Mouse (Mus musculus): ENCODE measurements around the gene AI464131.
A peak's percentile ranks its signal among the peaks of the same experiment; 100 is the strongest.

Gene AI464131

GRCm38 (mm10) chr4:41502986-41503412, at the start of gene AI464131:
Gene AI464131 (minus strand): TSS chr4:41503076.
- peak; percentile 51 to 58 for DNase-seq

- peak; percentile 84 to 87 for DNase-seq
Measured at GRCm38 (mm10) chr4:41552529-41552928, 49.7 kb upstream of the AI464131 start.

- no peak for DNase-seq
Measured at GRCm38 (mm10) chr4:41547086-41547485, 44.2 kb upstream of the AI464131 start.

GRCm38 (mm10) chr4:41545985-41546384, 43.1 kb upstream of the AI464131 start:
- no peak for DNase-seq

- DNase-seq: no peak
Measured at GRCm38 (mm10) chr4:41542136-41542535, 39.3 kb upstream of the AI464131 start.

- no peak for DNase-seq
Measured at GRCm38 (mm10) chr4:41534866-41535265, 32.0 kb upstream of the AI464131 start.

- peak; percentile 15 to 16 for DNase-seq
Measured at GRCm38 (mm10) chr4:41532420-41532819, 29.5 kb upstream of the AI464131 start.

- DNase-seq: no peak
Measured at GRCm38 (mm10) chr4:41527996-41528395, 25.1 kb upstream of the AI464131 start.

- DNase-seq: no peak
Measured at GRCm38 (mm10) chr4:41527076-41527475, 24.2 kb upstream of the AI464131 start.

GRCm38 (mm10) chr4:41526553-41526952, 23.7 kb upstream of the AI464131 start:
- DNase-seq: no peak

GRCm38 (mm10) chr4:41524829-41525228, 22.0 kb upstream of the AI464131 start:
- DNase-seq: no peak

- no peak for DNase-seq
Measured at GRCm38 (mm10) chr4:41523839-41524238, 21.0 kb upstream of the AI464131 start.

- peak; percentile 59 to 66 for DNase-seq
Measured at GRCm38 (mm10) chr4:41522788-41523187, 19.9 kb upstream of the AI464131 start.

- no peak for DNase-seq
Measured at GRCm38 (mm10) chr4:41522136-41522535, 19.3 kb upstream of the AI464131 start.

GRCm38 (mm10) chr4:41520641-41521040, 17.8 kb upstream of the AI464131 start:
- DNase-seq: no peak

GRCm38 (mm10) chr4:41519195-41519594, 16.3 kb upstream of the AI464131 start:
- DNase-seq: no peak

- no peak for DNase-seq
Measured at GRCm38 (mm10) chr4:41518349-41518748, 15.5 kb upstream of the AI464131 start.

GRCm38 (mm10) chr4:41517233-41517632, 14.4 kb upstream of the AI464131 start, which contains the start of gene 1110017D15Rik:
Gene 1110017D15Rik (minus strand): TSS chr4:41517333.
- no peak for DNase-seq

- no peak for DNase-seq
Measured at GRCm38 (mm10) chr4:41513714-41514113, 10.8 kb upstream of the AI464131 start.

- DNase-seq: no peak
Measured at GRCm38 (mm10) chr4:41513309-41513708, 10.4 kb upstream of the AI464131 start.

- DNase-seq: no peak
Measured at GRCm38 (mm10) chr4:41507998-41508397, 5.1 kb upstream of the AI464131 start.

GRCm38 (mm10) chr4:41507326-41507924, 4.5 kb upstream of the AI464131 start:
- no peak for DNase-seq

- peak; percentile 82 to 84 for DNase-seq
Measured at GRCm38 (mm10) chr4:41506906-41507305, 4.0 kb upstream of the AI464131 start.

GRCm38 (mm10) chr4:41506156-41506555, 3.3 kb upstream of the AI464131 start:
- DNase-seq: peak; percentile 64 to 67

GRCm38 (mm10) chr4:41505131-41505551, 2.3 kb upstream of the AI464131 start:
- peak in 1 of 2 experiments; percentile 21 for DNase-seq
